Mouse (Mus musculus) NIH3T3 (cell line): ENCODE results near the gene Nxn.
A peak's percentile ranks its signal among the peaks of the same experiment; 100 is the strongest.

Experiments
- DNase-seq: peaks from one replicate; pipeline ENCODE4 v3.0.0-alpha.2; 2012; ENCODE audit warnings: low read depth

Gene Nxn

GRCm38 (mm10) chr11:76398798-76399586 lies at the start of gene Nxn:
TSS of gene Nxn (minus strand) at chr11:76399140.
- DNase-seq = peak; percentile 96

GRCm38 (mm10) chr11:76446251-76446650 lies 47.3 kb upstream of the Nxn start:
- peak; percentile 53 for DNase-seq

- no peak for DNase-seq
Observed at GRCm38 (mm10) chr11:76445459-76445858, 46.5 kb upstream of the Nxn start.

GRCm38 (mm10) chr11:76439666-76440065 lies 40.7 kb upstream of the Nxn start:
- no peak for DNase-seq

- DNase-seq = no peak
Observed at GRCm38 (mm10) chr11:76436864-76437437, 38.0 kb upstream of the Nxn start.

GRCm38 (mm10) chr11:76436009-76436408 lies 37.1 kb upstream of the Nxn start:
- no peak for DNase-seq

- peak; percentile 31 for DNase-seq
Observed at GRCm38 (mm10) chr11:76429966-76430631, 31.2 kb upstream of the Nxn start.

- no peak for DNase-seq
Observed at GRCm38 (mm10) chr11:76429556-76429955, 30.6 kb upstream of the Nxn start.

- peak; percentile 30 for DNase-seq
Observed at GRCm38 (mm10) chr11:76429046-76429445, 30.1 kb upstream of the Nxn start.

- DNase-seq = no peak
Observed at GRCm38 (mm10) chr11:76427781-76428180, 28.8 kb upstream of the Nxn start.

- DNase-seq = no peak
Observed at GRCm38 (mm10) chr11:76425749-76426148, 26.8 kb upstream of the Nxn start.

- no peak for DNase-seq
Observed at GRCm38 (mm10) chr11:76420896-76421295, 22.0 kb upstream of the Nxn start.

- DNase-seq = no peak
Observed at GRCm38 (mm10) chr11:76419179-76419578, 20.2 kb upstream of the Nxn start.

- peak; percentile 41 for DNase-seq
Observed at GRCm38 (mm10) chr11:76418423-76418822, 19.5 kb upstream of the Nxn start.

- peak; percentile 82 for DNase-seq
Observed at GRCm38 (mm10) chr11:76415985-76416384, 17.0 kb upstream of the Nxn start.

- DNase-seq = peak; percentile 83
Observed at GRCm38 (mm10) chr11:76415001-76415400, 16.1 kb upstream of the Nxn start.

- no peak for DNase-seq
Observed at GRCm38 (mm10) chr11:76413202-76413601, 14.3 kb upstream of the Nxn start.

GRCm38 (mm10) chr11:76410826-76411225 lies 11.9 kb upstream of the Nxn start:
- peak; percentile 85 for DNase-seq

GRCm38 (mm10) chr11:76406702-76407583 lies 8.0 kb upstream of the Nxn start, which contains the start of gene Timm22:
TSS of gene Timm22 (plus strand) at chr11:76406952.
- peak; percentile 98 for DNase-seq

- no peak for DNase-seq
Observed at GRCm38 (mm10) chr11:76405626-76406264, 6.8 kb upstream of the Nxn start.

- no peak for DNase-seq
Observed at GRCm38 (mm10) chr11:76405113-76405512, 6.2 kb upstream of the Nxn start.
